Mouse (Mus musculus): ENCODE measurements at regions not wholly inside any gene's neighbourhood (a gene's known extent, or its start where the extent isn't known, plus 50 kb on each side); places are given as distances from the start of the nearest gene placed in this dataset.

DNA sequence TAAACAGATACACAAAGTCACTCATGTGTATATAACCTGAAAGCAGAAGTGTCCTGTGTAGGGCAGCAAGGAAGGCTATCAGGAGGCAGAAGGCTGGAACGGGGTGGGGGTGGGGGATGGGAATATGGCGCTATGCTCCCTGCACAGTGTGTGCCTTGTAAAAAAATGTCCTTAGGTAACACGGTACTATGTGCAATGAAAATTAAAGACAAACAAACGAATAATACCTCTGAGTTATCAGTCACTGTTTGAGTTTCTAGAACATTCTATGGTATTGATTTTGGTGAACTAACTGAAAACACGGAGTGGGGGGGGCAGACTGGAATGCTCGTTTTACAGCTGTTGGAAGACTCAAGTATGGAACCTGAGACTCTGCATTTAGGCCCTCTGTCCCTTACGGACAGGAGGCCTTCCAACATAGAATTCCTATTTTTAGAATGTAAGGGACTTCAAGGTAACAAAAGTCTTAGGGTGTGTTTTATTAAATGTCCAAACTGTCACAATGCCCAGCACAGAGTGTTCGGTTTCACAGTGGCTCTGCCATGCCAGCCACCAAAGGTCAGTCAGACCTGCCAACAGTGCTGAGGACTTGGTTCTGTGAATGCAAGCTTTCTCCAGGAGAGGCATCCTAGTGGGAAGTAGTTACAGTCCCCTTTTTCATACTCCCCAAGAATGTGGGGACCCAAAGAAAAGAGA is 240.6 kb downstream of the Ano6 start:
- TF ChIP-seq POLR2A (IDR thresholded peaks at IDR 0.05; ENCODE audit: low read depth, low read length) = no peak
- TF ChIP-seq CTCF (conservative IDR thresholded peaks at IDR 0.05; ENCODE audit: insufficient read depth, insufficient read length, low read depth, low read length) = no peak
- no peaks in the 10 kb centered on the region for H3K4me1 ChIP-seq (ENCODE audit: control insufficient read depth, insufficient read depth, low read length)
- whole genome bisulfite sequencing = 58% methylated on average over 8 of the region's 8 CpGs
- no peaks in the 10 kb centered on the region for H3K36me3 ChIP-seq (ENCODE audit: control insufficient read depth, insufficient read depth, low read length)
- H3K4me3 ChIP-seq (ENCODE audit: insufficient read depth, low read depth, low read length) = no peak overlapping the region
- no peak overlapping the region for H3K27ac ChIP-seq (ENCODE audit: insufficient read depth, low read depth, low read length)
- DNase-seq = no peak
- no peaks in the 10 kb centered on the region for H3K27me3 ChIP-seq (replicated peaks; ENCODE audit: control insufficient read depth, insufficient read depth, low read length)

DNA sequence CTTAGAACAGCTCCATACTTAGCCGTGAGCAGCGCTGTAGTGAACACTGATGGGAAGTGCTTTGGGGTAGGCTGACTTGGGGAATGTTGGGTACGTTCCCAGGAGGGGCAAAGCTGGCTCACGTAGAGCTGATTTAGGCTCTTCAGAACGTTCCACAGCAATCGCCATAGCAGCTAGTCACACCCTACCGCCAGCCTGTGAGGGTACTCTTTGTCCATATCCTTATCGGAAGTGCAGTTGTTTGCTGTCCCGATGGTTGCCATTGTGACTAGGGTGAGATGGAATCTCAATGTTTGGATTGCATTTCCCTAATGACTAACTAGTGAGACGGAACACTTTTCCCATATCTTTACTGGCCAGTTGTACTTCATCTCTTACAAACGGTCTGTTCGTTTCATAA is 244.6 kb downstream of the Ano6 start:
- WGBS = 74% methylated on average over 12 of the region's 12 CpGs
- Histone ChIP-seq H3K4me1 (ENCODE audit: control insufficient read depth, insufficient read depth, low read length) (no peaks in the 10 kb centered on the region), H3K27ac (ENCODE audit: insufficient read depth, low read depth, low read length) (no peak overlapping the region), H3K4me3 (ENCODE audit: insufficient read depth, low read depth, low read length) (no peak overlapping the region), H3K36me3 (ENCODE audit: control insufficient read depth, insufficient read depth, low read length) (no peaks in the 10 kb centered on the region), H3K27me3 (replicated peaks; ENCODE audit: control insufficient read depth, insufficient read depth, low read length) (no peaks in the 10 kb centered on the region)
- TF ChIP-seq POLR2A (IDR thresholded peaks at IDR 0.05; ENCODE audit: low read depth, low read length) (no peak), CTCF (conservative IDR thresholded peaks at IDR 0.05; ENCODE audit: insufficient read depth, insufficient read length, low read depth, low read length) (no peak)
- no peak for DNase-seq

DNA sequence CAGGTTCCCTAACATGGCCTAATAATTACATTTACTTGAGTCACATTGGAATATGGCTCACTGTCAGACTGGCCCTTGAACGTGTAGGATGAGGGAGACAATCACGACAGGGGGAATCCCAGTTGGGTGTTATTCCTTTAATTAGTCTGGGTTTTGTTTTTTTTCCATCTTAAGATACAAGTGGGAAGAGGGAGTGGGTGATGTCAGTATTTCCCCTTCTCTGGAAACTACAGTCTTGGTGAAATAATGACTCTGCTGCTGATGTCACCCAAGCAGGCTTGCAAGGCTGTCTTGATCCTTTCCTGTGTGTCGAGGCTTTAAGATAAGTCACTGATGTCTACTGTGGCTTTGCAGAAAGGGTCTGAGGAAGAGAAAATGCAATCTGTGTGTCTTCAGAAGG is 241.8 kb upstream of the Arid2 start:
- H3K27ac ChIP-seq (ENCODE audit: insufficient read depth, low read depth, low read length) = no peak overlapping the region
- no peak for TF ChIP-seq POLR2A (IDR thresholded peaks at IDR 0.05; ENCODE audit: low read depth, low read length)
- no peak for TF ChIP-seq CTCF (conservative IDR thresholded peaks at IDR 0.05; ENCODE audit: insufficient read depth, insufficient read length, low read depth, low read length)
- no peak for DNase-seq
- H3K36me3 ChIP-seq (ENCODE audit: control insufficient read depth, insufficient read depth, low read length) = no peaks in the 10 kb centered on the region
- 62% methylated on average over 3 of the region's 3 CpGs for WGBS
- no peak overlapping the region for H3K4me3 ChIP-seq (ENCODE audit: insufficient read depth, low read depth, low read length)
- no peaks in the 10 kb centered on the region for H3K27me3 ChIP-seq (replicated peaks; ENCODE audit: control insufficient read depth, insufficient read depth, low read length)
- no peaks in the 10 kb centered on the region for H3K4me1 ChIP-seq (ENCODE audit: control insufficient read depth, insufficient read depth, low read length)

DNA sequence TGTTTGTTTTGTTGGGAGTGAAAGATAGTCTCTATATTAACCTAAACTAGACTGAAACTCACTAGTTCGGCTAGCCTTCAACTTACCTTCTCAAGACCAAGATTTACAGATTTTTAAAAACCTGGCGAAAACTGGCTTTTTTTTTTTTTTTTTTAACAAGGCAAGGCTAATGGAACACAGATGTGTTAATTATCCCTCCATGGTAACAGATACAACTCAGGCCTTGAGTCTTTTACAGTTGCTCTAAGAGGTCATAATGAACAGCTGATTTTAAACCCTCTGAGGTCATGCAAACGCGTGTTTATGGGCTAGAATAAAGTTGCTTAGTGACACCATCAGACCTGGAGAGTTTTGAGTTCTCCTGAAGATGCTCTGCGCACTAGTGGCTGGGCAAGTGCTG is 240.7 kb upstream of the Arid2 start:
- Histone ChIP-seq H3K4me3 (ENCODE audit: insufficient read depth, low read depth, low read length) (no peak overlapping the region), H3K4me1 (ENCODE audit: control insufficient read depth, insufficient read depth, low read length) (no peaks in the 10 kb centered on the region), H3K27me3 (replicated peaks; ENCODE audit: control insufficient read depth, insufficient read depth, low read length) (no peaks in the 10 kb centered on the region), H3K36me3 (ENCODE audit: control insufficient read depth, insufficient read depth, low read length) (no peaks in the 10 kb centered on the region), H3K27ac (ENCODE audit: insufficient read depth, low read depth, low read length) (no peak overlapping the region)
- 87% methylated on average over 5 of the region's 5 CpGs for WGBS
- DNase-seq = no peak
- TF ChIP-seq POLR2A (IDR thresholded peaks at IDR 0.05; ENCODE audit: low read depth, low read length) = no peak
- TF ChIP-seq CTCF (conservative IDR thresholded peaks at IDR 0.05; ENCODE audit: insufficient read depth, insufficient read length, low read depth, low read length) = no peak

DNA sequence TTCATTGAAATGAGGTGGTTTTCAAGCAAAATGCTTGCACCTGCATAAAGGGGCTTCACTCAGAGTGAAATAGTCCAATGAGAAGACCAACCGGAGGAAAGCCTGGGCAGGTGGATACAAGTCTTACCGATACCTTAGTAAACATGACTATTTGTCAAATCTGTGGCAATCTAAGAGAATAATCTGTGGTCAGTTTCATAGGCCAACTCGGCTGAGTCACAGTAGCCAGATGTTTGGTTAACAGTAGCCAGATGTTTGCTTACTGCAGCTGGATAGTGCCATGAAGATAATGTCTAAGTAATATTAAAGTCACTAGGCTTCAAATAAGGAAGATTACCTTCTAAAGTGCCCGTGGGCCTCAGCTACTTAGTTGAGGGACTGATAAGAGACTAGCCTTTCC is 236.9 kb upstream of the Arid2 start:
- WGBS = 89% methylated on average over 4 of the region's 4 CpGs
- Histone ChIP-seq H3K4me3 (ENCODE audit: insufficient read depth, low read depth, low read length) (no peak overlapping the region), H3K36me3 (ENCODE audit: control insufficient read depth, insufficient read depth, low read length) (no peaks in the 10 kb centered on the region), H3K27ac (ENCODE audit: insufficient read depth, low read depth, low read length) (no peak overlapping the region), H3K27me3 (replicated peaks; ENCODE audit: control insufficient read depth, insufficient read depth, low read length) (no peaks in the 10 kb centered on the region), H3K4me1 (ENCODE audit: control insufficient read depth, insufficient read depth, low read length) (no peaks in the 10 kb centered on the region)
- TF ChIP-seq CTCF (conservative IDR thresholded peaks at IDR 0.05; ENCODE audit: insufficient read depth, insufficient read length, low read depth, low read length) (no peak), POLR2A (IDR thresholded peaks at IDR 0.05; ENCODE audit: low read depth, low read length) (no peak)
- DNase-seq = no peak

DNA sequence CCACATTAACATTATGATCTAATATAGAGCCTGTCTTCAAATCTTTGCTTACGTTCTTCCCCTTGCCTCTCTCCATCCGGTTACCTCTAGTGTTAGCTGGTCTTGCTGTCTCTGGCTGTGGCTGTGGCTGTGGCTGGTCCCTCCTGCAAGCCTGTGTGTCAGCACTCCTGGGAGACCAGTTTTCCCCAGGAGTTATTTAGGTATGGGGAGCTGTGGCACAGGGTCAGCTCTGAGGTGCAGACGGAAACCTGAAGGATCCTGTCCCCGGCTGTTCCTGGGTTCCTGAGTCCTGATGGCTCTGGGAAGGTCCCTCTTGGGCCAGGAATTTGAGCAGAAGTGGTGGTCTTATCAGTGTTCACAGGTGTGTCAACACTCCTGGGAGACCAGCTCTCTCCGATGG is 234.7 kb upstream of the Arid2 start:
- TF ChIP-seq POLR2A (IDR thresholded peaks at IDR 0.05; ENCODE audit: low read depth, low read length) = no peak
- TF ChIP-seq CTCF (conservative IDR thresholded peaks at IDR 0.05; ENCODE audit: insufficient read depth, insufficient read length, low read depth, low read length) = no peak

DNA sequence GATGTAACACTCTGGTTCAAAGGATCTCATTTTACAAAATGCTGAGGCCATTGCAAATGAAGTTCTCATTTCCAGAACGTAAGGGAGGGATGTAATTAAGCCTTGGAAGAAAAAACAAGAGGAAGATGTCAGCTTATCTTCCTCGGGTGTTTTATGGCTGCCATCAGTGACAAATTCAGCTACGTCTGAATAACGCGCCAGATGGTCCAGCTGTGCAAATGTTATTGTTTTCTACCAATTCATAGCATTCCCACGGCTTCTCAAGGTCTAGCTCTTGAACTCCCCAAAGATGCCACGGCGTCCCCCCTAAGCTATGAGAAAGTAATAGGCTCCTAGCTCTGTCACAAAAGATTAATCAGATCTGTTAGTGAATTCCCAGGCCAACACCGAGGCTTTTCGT is 232.0 kb upstream of the Arid2 start:
- no peaks in the 10 kb centered on the region for H3K4me1 ChIP-seq (ENCODE audit: control insufficient read depth, insufficient read depth, low read length)
- TF ChIP-seq POLR2A (IDR thresholded peaks at IDR 0.05; ENCODE audit: low read depth, low read length) = no peak
- TF ChIP-seq CTCF (conservative IDR thresholded peaks at IDR 0.05; ENCODE audit: insufficient read depth, insufficient read length, low read depth, low read length) = no peak
- DNase-seq = no peak
- H3K4me3 ChIP-seq (ENCODE audit: insufficient read depth, low read depth, low read length) = no peak overlapping the region
- H3K27me3 ChIP-seq (replicated peaks; ENCODE audit: control insufficient read depth, insufficient read depth, low read length) = no peaks in the 10 kb centered on the region; the same call in 1 of the 2 replicates
- no peak overlapping the region for H3K27ac ChIP-seq (ENCODE audit: insufficient read depth, low read depth, low read length)
- no peaks in the 10 kb centered on the region for H3K36me3 ChIP-seq (ENCODE audit: control insufficient read depth, insufficient read depth, low read length)
- 19% methylated on average over 10 of the region's 10 CpGs for WGBS

More for the DNA sequence above, 234.7 kb upstream of the Arid2 start:
- DNase-seq = no peak
- Histone ChIP-seq H3K36me3 (ENCODE audit: control insufficient read depth, insufficient read depth, low read length) (no peaks in the 10 kb centered on the region), H3K27ac (ENCODE audit: insufficient read depth, low read depth, low read length) (no peak overlapping the region), H3K4me3 (ENCODE audit: insufficient read depth, low read depth, low read length) (no peak overlapping the region), H3K4me1 (ENCODE audit: control insufficient read depth, insufficient read depth, low read length) (no peaks in the 10 kb centered on the region), H3K27me3 (replicated peaks; ENCODE audit: control insufficient read depth, insufficient read depth, low read length) (no peaks in the 10 kb centered on the region)
- 91% methylated on average over 5 of the region's 5 CpGs for WGBS

Measured in kidney, adult 2 months (tissue).